Mouse (Mus musculus) left cerebral cortex, adult 2 months (tissue): ENCODE results near the gene Tomm34. TPM values are rescaled to one million over a fixed set of nuclear protein-coding genes. Genes with fewer than 3 reads are reported as not detected.

ENCODE experiments used
- DNase-seq, 2 experiments: peaks; one replicate each; pipeline ENCODE4 v3.0.0; 2021 to 2022; ENCODE audit warnings: low spot score in 2 of 2, mixed read lengths in 1 of 2; ENCODE audit errors: extremely low spot score in 1 of 2
- H3K27ac ChIP-seq: fragments of 200-600 bp; 2 replicates; pipeline ENCODE4 v1.8.1; 2022
- H3K4me3 ChIP-seq: fragments of 200-600 bp; 2 replicates; pipeline ENCODE4 v1.8.1; 2022
- CTCF ChIP-seq: fragments of 200-600 bp; IDR thresholded peaks from 2 replicates; pipeline ENCODE4 v1.8.1; 2022; ENCODE audit warnings: antibody characterized with exemption, mild to moderate bottlenecking, moderate library complexity
- intact Hi-C: fragments of 180-260 bp; cut with DNase I; formaldehyde crosslinking; loops from one replicate; pipeline ENCODE4 v1.15.1; 2025
- total RNA-seq, 2 experiments: library from RNA; stranded (reverse); gene quantifications; 2 replicates each; pipeline ENCODE4 v1.2.3; 2021

Tomm34 gene
- total RNA-seq, 2 experiments from 2014 or later, result 79.2 to 83.9 TPM

GRCm38 (mm10) chr2:164006932-164007331 lies 64.0 kb downstream of the Tomm34 start:
- DNase-seq, result no peak
- Histone ChIP-seq H3K27ac (0 out of 2 replicates have a peak overlapping the region, but pooled peaks have one; percentile 32), H3K4me3 (no peak overlapping the region)
- TF ChIP-seq CTCF, result no peak
- intact Hi-C loops, result no loop called here

DNA sequence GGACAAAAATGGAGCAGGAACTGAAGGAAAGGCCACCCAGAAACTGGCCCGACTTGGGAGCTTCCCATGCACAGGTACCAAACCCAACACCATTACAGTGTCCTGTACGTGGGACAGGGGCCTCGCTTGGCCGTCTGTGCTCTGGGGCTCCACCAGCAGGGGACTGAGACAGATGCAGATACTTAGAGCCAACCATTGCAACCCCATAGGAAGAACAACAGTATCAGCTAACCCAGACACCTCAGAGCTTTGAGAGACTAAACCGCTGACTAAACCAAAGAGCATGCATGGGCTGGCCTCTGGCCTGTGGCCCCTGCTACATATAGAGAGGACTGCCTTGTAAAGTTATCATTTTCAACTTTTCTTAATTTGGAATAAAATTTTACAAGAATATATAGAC lies 66.5 kb downstream of the Tomm34 start:
- intact Hi-C loops, result no loop called here

More for the DNA sequence above, 66.5 kb downstream of the Tomm34 start:
- no peak overlapping the region for H3K4me3 ChIP-seq
- H3K27ac ChIP-seq, result no peak overlapping the region
- TF ChIP-seq CTCF, result no peak; the same call in 1 of the 2 replicates
- DNase-seq, result no peak

Other genes starting within 250 kb of the Tomm34 start
- gene Kcnk15, start 217.5 kb downstream of the Tomm34 start, total RNA-seq, result under 1 TPM in 1 of 2 experiments, not detected in 1; 0.28 TPM
- 10 to 100 TPM; 85.4 to 89.5 TPM for gene Rims4, start 152.5 kb downstream of the Tomm34 start, total RNA-seq
- 100 to 1,000 TPM; 440 to 460 TPM for gene Ywhab, start 76.2 kb downstream of the Tomm34 start, total RNA-seq
- 1 to 10 TPM in 1 of 2 experiments, under 1 TPM in 1; 0.84 to 1.1 TPM for gene Pabpc1l, start 45.7 kb downstream of the Tomm34 start, total RNA-seq
- 10 to 100 TPM; 32.4 to 41.9 TPM for gene Stk4, start 847 bp downstream of the Tomm34 start, total RNA-seq
- 10 to 100 TPM; 20.3 to 20.7 TPM for gene Kcns1, start 99.9 kb upstream of the Tomm34 start, total RNA-seq
- gene Wfdc5, start 111.6 kb upstream of the Tomm34 start, total RNA-seq, result not detected
- gene Wfdc12, start 119.4 kb upstream of the Tomm34 start, total RNA-seq, result not detected
- not detected for gene Wfdc15a, start 129.0 kb upstream of the Tomm34 start, total RNA-seq
- not detected for gene Wfdc15b, start 150.5 kb upstream of the Tomm34 start, total RNA-seq
- not detected for gene Svs2, start 167.3 kb upstream of the Tomm34 start, total RNA-seq
- gene Svs3b, start 185.5 kb upstream of the Tomm34 start, total RNA-seq, result not detected
- gene Svs4, start 207.3 kb upstream of the Tomm34 start, total RNA-seq, result not detected
- not detected for gene Svs3a, start 218.1 kb upstream of the Tomm34 start, total RNA-seq
- not detected for gene Svs6, start 245.6 kb upstream of the Tomm34 start, total RNA-seq